Mouse (Mus musculus) neural tube, embryonic 14.5 days (tissue): ENCODE measurements around the gene Zbtb48. TPM values are rescaled to one million over a fixed set of nuclear protein-coding genes. Genes with fewer than 3 reads are reported as not detected.
"Not testable (repeated sequence)": the region's sequence is repeated elsewhere in the genome, so short reads cannot be mapped to it uniquely, and the experiment has no call there.

Experiments used
- ATAC-seq: fragments of 200-750 bp; cut with Nextera tagmentation; 2 replicates; pipeline ENCODE4 v1.8.0; 2017; ENCODE audit warnings: low read depth, mild to moderate bottlenecking, moderate TSS enrichment, moderate library complexity
- H3K27ac ChIP-seq: fragments of 300-500 bp; sonication (generic); 2 replicates; pipeline ENCODE4 v1.5.1; 2014; ENCODE audit warnings: low read depth, mild to moderate bottlenecking, control low read depth, low read length, moderate library complexity, mixed read lengths
- H3K27me3 ChIP-seq: fragments of 300-500 bp; sonication (generic); 2 replicates; pipeline ENCODE4 v1.6.1; 2014; ENCODE audit warnings: low read length; ENCODE audit not compliant: control insufficient read depth, insufficient read depth
- H3K36me3 ChIP-seq: fragments of 300-500 bp; sonication (generic); 2 replicates; pipeline ENCODE4 v1.6.1; 2014; ENCODE audit warnings: low read length, mixed read lengths; ENCODE audit not compliant: control insufficient read depth, insufficient read depth
- H3K4me1 ChIP-seq: fragments of 300-500 bp; sonication (generic); 2 replicates; pipeline ENCODE4 v1.6.1; 2014; ENCODE audit warnings: low read length; ENCODE audit not compliant: control insufficient read depth, insufficient read depth
- H3K4me2 ChIP-seq: fragments of 300-500 bp; sonication (generic); 2 replicates; pipeline ENCODE4 v1.6.1; 2014; ENCODE audit warnings: mild to moderate bottlenecking, low read depth, low read length, control low read depth
- H3K4me3 ChIP-seq: fragments of 300-500 bp; sonication (generic); 2 replicates; pipeline ENCODE4 v1.5.1; 2014; ENCODE audit warnings: low read depth, low read length, control low read depth, mixed read lengths
- H3K9ac ChIP-seq: fragments of 300-500 bp; sonication (generic); replicated peaks from 2 replicates; pipeline ENCODE4 v1.6.1; 2014; ENCODE audit warnings: low read depth, mild to moderate bottlenecking, control low read depth, low read length, mixed read lengths
- H3K9me3 ChIP-seq: fragments of 300-500 bp; sonication (generic); 2 replicates; pipeline ENCODE4 v1.6.1; 2016; ENCODE audit warnings: low read length; ENCODE audit not compliant: control insufficient read depth
- WGBS: fragments of 180-500 bp; shearing (Covaris S2); extraction: QIAGEN DNeasy Blood & Tissue Kit; methylation state at CpG from one replicate; pipeline ENCODE4 v1.1.7; 2014; 5-methylcytosine and 5-hydroxymethylcytosine counted together
- polyA plus RNA-seq: library from polyadenylated mRNA; unstranded; fragments of >200 nt; fragmentation: Nextera tagmentation; extraction: Ambion mirVana; gene quantifications from 2 replicates; pipeline ENCODE4 v1.2.1, GENCODE M21; 2014

The Zbtb48 gene
- polyA plus RNA-seq, 1 experiment from 2014 or later = 16.2 TPM

DNA sequence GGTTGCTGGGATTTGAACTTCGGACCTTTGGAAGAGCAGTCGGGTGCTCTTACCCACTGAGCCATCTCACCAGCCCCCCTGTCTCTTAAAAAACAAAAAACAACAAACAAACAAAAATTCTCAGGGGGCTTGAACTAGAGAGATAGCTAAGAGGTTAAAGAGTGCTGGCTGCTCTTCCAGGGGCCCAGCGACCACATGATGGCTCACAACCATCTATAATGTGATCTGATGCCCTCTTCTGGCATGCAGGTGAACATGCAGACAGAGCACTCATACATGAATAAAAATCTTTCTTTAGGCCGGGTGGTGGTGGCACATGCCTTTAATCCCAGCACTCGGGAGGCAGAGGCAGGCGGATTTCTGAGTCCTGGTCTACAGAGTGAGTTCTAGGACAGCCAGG, 9.0 kb upstream of the Zbtb48 start:
- not testable (repeated sequence) for H3K27ac ChIP-seq, H3K27me3 ChIP-seq, H3K36me3 ChIP-seq, H3K9me3 ChIP-seq, H3K4me2 ChIP-seq, H3K4me1 ChIP-seq, H3K4me3 ChIP-seq, H3K9ac ChIP-seq, ATAC-seq
- WGBS = 94% methylated on average over 6 of the region's 6 CpGs

DNA sequence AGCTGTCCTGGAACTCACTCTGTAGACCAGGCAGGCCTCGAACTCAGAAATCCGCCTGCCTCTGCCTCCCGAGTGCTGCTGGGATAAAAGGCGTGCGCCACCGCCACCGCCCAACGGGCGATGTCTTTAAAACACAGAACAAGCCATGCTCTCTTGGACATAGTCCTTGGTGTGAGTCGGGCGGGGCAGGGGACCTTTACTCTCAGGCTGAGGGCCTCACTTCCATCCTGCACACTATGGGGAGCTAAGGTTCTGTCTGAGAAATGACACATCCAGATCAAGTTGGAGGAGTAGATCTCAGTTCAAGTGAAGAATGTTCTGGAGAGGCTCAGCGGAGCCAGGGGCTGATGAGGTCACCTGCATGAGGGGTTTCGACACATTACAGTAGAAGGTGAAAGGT, 5.5 kb upstream of the Zbtb48 start:
- H3K4me1 ChIP-seq = peaks cover 17% of the 10 kb centered on the region; the same call in 1 of the 2 replicates
- no peak overlapping the region for H3K4me2 ChIP-seq
- H3K9me3 ChIP-seq = no peaks in the 10 kb centered on the region
- ATAC-seq = no peak
- WGBS = 91% methylated on average over 13 of the region's 13 CpGs
- no peak overlapping the region for H3K9ac ChIP-seq
- no peak overlapping the region for H3K27ac ChIP-seq
- H3K36me3 ChIP-seq = no peaks in the 10 kb centered on the region
- H3K27me3 ChIP-seq = no peaks in the 10 kb centered on the region
- no peak overlapping the region for H3K4me3 ChIP-seq

DNA sequence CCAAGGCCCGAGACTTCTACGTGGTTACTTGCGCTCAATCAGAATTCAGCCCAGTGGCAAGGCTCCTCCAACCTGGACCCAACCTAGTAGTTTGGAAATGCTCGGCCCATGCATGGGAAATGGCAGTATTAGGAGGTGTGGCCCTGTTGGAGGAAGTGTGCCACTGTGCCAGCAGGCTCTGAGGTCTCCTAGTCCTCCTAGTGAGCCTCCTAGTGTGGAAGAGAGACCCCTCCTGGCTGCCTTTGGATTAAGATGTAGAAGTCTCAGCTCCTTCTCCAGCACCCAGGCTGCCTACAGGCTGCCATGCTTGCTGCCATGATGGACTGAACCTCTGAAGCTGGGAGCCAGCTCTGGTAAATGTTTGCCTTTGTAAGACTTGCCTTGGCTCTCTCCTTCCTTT, 2.5 kb upstream of the Zbtb48 start:
- no peak for ATAC-seq
- Histone ChIP-seq H3K4me1 (peaks cover 38% of the 10 kb centered on the region), H3K27ac (no peak overlapping the region), H3K9me3 (no peaks in the 10 kb centered on the region), H3K27me3 (no peaks in the 10 kb centered on the region), H3K36me3 (no peaks in the 10 kb centered on the region), H3K4me2 (no peak overlapping the region), H3K4me3 (no peak overlapping the region), H3K9ac (no peak overlapping the region)
- 73% methylated on average over 4 of the region's 4 CpGs for WGBS

DNA sequence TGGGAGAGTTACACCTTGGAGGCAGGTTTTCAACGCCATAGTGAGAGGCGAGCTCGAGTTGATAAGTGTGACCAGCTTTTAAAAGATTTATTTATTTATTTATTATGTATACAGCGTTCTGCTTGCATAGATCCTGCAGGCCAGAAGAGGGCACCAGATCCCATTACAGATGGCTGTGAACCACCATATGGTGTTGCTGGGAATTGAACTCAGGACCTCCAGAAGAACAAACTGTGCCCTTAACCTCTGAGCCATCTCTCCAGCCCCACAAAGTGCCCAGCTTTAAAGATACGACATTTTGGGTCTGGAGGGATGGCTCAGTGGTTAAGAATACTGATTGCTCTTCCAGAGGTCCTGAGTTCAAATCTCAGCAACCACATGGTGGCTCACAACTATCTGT, 1.6 kb upstream of the Zbtb48 start:
- H3K27me3 ChIP-seq = no peaks in the 10 kb centered on the region
- peaks cover 42% of the 10 kb centered on the region for H3K4me1 ChIP-seq
- no peak overlapping the region; the same call in 1 of the 2 replicates for H3K4me3 ChIP-seq
- H3K9ac ChIP-seq = no peak overlapping the region
- ATAC-seq = no peak
- H3K27ac ChIP-seq = no peak overlapping the region
- H3K4me2 ChIP-seq = peak overlapping the region; percentile 90; the same call in 1 of the 2 replicates
- H3K36me3 ChIP-seq = no peaks in the 10 kb centered on the region
- H3K9me3 ChIP-seq = no peaks in the 10 kb centered on the region
- 33% methylated on average over 5 of the region's 5 CpGs for WGBS

DNA sequence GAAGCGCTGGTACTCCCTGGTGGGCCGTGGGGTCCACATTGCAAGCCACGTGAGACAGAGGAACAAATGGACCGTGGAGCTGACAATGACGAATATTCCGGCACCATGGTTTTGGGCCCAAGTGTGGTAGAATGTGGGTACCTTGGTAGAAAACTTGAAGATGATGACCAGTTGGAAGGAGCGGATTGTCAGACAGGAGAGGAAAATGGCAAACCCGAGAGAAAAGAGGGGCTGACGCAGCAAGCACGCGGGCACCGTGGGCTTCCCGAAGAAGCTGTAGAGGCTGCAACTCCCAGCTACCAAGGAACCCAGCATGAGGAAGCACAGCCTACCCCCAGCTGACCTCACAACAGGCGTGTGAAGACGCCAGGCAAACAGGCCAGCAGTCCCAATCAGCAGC, 985 bp upstream of the Zbtb48 start:
- no peaks in the 10 kb centered on the region for H3K36me3 ChIP-seq
- H3K4me3 ChIP-seq = peak overlapping the region; percentile 64
- 70% methylated on average over 15 of the region's 15 CpGs for WGBS
- ATAC-seq = no peak
- H3K9ac ChIP-seq = no peak overlapping the region
- peaks cover 42% of the 10 kb centered on the region for H3K4me1 ChIP-seq
- peak overlapping the region; percentile 90 for H3K4me2 ChIP-seq
- H3K27me3 ChIP-seq = no peaks in the 10 kb centered on the region
- H3K9me3 ChIP-seq = no peaks in the 10 kb centered on the region
- 0 out of 2 replicates have a peak overlapping the region, but pooled peaks have one; percentile 23 for H3K27ac ChIP-seq

DNA sequence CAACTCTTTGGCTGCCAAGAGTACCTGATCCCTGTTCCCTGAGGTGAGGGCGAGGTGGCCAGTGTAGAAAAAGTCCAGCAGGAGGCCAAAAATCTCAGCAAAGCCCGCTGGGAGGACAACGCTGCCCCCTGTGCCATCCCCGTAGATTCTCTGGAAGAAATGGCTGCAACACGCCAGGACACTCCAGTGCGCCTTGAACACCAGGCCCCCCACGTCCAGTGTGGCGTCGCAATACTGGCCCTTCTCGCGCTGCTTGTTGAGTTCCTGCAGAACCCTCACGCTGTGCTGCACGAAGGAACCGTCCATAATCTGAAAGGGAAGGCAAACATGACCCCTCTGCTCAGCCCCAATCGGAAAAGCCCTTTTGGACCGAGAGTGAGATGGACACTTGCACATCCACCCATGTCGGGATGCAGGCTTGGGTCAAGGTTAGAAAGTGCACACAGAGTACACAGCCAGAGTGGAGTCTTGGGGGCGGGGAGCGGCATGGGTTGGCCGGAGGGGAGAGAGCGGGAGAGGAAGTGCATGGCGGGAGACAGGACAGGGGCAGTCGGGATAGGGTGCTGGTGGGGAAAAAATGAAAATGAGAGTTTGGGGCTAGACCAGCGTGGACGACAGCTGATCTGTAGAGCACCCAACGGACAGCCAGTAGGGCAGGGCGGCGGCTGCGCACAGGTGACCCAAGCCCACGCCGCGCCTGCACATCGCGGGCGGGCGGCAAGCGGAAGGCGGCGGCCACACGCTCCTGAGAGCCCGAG, 541 bp downstream of the Zbtb48 start:
- 3% methylated on average over 41 of the region's 41 CpGs for WGBS
- peaks cover 42% of the 10 kb centered on the region for H3K4me1 ChIP-seq
- ATAC-seq = peak; percentile 57
- peak overlapping the region; percentile 65 for H3K9ac ChIP-seq
- no peaks in the 10 kb centered on the region for H3K9me3 ChIP-seq
- H3K4me3 ChIP-seq = peak overlapping the region; percentile 64
- no peak overlapping the region for H3K27ac ChIP-seq
- peaks cover 4% of the 10 kb centered on the region for H3K36me3 ChIP-seq
- no peaks in the 10 kb centered on the region for H3K27me3 ChIP-seq
- H3K4me2 ChIP-seq = peak overlapping the region; percentile 96

DNA sequence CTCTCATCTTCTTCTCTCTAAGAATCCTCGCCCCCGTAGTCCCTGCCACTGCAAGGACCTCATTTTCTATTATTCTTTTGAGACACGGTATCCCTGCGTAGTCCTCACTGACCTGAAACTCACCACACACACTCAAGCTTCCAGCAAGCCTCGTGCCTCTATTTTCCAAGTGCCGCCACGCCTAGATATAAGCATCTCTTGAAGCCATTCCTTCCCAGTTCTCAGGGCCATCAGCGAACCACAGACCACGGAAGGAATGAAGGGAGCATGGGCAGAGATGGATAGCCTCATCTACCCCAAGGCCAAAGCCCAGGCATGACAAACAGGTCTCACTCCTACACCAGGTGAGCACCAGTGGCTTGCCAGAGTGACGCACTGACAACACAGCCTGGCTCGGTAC, 2.9 kb downstream of the Zbtb48 start:
- Histone ChIP-seq H3K27ac (no peak overlapping the region), H3K4me1 (peaks cover 35% of the 10 kb centered on the region), H3K4me3 (no peak overlapping the region), H3K4me2 (no peak overlapping the region), H3K9ac (no peak overlapping the region), H3K36me3 (peaks cover 22% of the 10 kb centered on the region), H3K27me3 (no peaks in the 10 kb centered on the region), H3K9me3 (no peaks in the 10 kb centered on the region)
- ATAC-seq = no peak
- WGBS = 94% methylated on average over 11 of the region's 11 CpGs

DNA sequence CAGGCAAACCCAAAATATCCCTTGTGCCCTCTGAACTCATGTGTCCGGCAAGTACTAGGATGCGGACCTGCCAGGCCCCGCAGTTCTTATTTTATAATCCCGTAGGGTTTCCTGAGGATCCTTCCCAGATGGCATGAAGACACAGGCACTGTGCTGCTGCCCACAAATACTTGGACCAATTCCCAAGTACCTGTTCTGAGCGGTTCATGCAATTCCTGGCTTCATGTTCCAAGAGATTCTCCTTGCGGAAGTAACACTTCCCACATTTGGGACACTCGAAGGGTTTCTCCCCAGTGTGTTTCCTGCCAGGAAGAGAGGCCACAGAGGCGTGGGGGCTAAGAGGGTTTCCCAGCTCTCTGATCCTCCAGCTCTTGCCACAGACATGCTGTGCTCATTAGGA, 5.0 kb downstream of the Zbtb48 start:
- Histone ChIP-seq H3K4me1 (peaks cover 24% of the 10 kb centered on the region), H3K27ac (no peak overlapping the region), H3K4me2 (no peak overlapping the region), H3K36me3 (peaks cover 36% of the 10 kb centered on the region), H3K9me3 (no peaks in the 10 kb centered on the region), H3K9ac (no peak overlapping the region), H3K4me3 (no peak overlapping the region), H3K27me3 (no peaks in the 10 kb centered on the region)
- 92% methylated on average over 8 of the region's 8 CpGs for WGBS
- no peak for ATAC-seq

DNA sequence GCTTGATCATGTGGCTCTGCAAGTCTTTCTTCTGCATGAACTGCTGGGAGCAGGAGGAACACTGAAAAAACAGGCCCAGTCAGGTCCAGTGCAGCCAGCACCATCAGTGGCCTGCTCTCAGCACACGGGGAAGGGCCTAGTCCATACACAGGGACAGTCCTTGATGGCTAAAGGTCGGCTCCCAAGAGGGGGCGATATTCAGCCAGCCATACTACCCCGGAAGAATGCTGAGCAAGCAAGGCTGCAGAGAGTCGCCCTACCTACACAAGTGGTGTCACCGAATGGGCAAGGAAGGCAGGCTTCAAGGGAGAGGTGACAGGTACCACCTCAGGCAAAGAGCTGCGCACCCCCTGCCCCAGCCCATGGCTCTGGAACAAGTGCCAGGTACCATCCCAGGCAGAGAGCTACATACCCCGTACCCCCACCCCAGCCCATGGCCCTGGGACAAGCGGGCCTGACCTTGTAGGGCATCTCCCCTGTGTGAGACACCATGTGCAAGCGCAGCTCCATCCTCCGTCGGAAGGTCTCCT, 5.8 kb downstream of the Zbtb48 start:
- no peaks in the 10 kb centered on the region for H3K9me3 ChIP-seq
- ATAC-seq = no peak
- H3K27ac ChIP-seq = no peak overlapping the region
- 81% methylated on average over 12 of the region's 12 CpGs for WGBS
- no peak overlapping the region for H3K9ac ChIP-seq
- H3K36me3 ChIP-seq = peaks cover 36% of the 10 kb centered on the region
- H3K27me3 ChIP-seq = no peaks in the 10 kb centered on the region
- H3K4me2 ChIP-seq = no peak overlapping the region
- peaks cover 21% of the 10 kb centered on the region for H3K4me1 ChIP-seq
- no peak overlapping the region for H3K4me3 ChIP-seq
